Mouse (Mus musculus) small intestine, adult 2 months (tissue): Measurements from ENCODE around the gene Ndfip2.

Experiments
- CTCF ChIP-seq: fragments of 200-500 bp; IDR thresholded peaks from 2 replicates; pipeline ENCODE4 v1.5.1; 2012; ENCODE audit warnings: low read depth, mild to moderate bottlenecking, control low read depth, inconsistent platforms, low read length, moderate library complexity, mixed read lengths; ENCODE audit not compliant: insufficient replicate concordance, insufficient read length; ENCODE audit errors: extremely low read depth
- POLR2A ChIP-seq: fragments of 200-500 bp; IDR thresholded peaks from 2 replicates; pipeline ENCODE4 v1.6.1; 2012; ENCODE audit warnings: low read depth, mild to moderate bottlenecking, control low read depth, inconsistent platforms, low read length, moderate library complexity

GRCm38 (mm10) chr14:105299744-105300255, 41.4 kb downstream of the Ndfip2 start:
- no peak for TF ChIP-seq POLR2A
- no peak for TF ChIP-seq CTCF
